Mouse (Mus musculus) frontal cortex, adult 2 months (tissue): ENCODE results near the gene Mapre1. TPM values are rescaled to one million over a fixed set of nuclear protein-coding genes. Genes with fewer than 3 reads are reported as not detected.

Experiments
- DNase-seq, 2 experiments: peaks; one replicate each; pipeline ENCODE4 v3.0.0; 2022; ENCODE audit warnings: low spot score in 1 of 2; ENCODE audit errors: extremely low spot score in 1 of 2
- polyA plus RNA-seq: library from polyadenylated mRNA; depleted of rRNA; stranded (reverse); fragments of >200 nt; gene quantifications from 2 replicates; pipeline ENCODE4 v1.2.3, GENCODE M21; 2012; rRNA removed

The Mapre1 gene
- polyA plus RNA-seq, 1 experiment = 31.7 TPM

DNA sequence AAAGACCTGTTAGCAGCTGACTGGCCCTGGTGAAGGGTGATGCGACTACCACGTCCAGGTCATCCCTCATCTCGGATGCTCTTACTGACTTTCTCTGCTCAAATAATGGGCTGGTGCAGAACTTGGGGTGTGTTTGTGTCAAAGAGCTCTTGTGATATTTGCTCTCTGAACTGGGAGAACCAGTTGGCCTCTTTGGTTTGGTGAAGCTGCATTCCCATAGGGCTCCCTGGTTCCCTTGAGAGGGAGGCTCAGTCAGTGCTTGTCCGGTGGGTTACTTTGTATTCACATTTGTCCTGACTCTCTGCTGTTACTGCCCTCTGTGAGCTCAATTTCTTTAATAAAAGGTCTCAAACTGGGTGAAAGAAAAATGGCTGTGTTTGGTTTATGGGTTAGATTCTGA lies 31.9 kb downstream of the Mapre1 start:
- DNase-seq = no peak

GRCm38 (mm10) chr2:153775472-153775871 lies 34.4 kb downstream of the Mapre1 start:
- peak in 1 of 2 experiments; percentile 4 for DNase-seq

GRCm38 (mm10) chr2:153778638-153779362 lies 37.7 kb downstream of the Mapre1 start:
- peak in 1 of 2 experiments; percentile 64 for DNase-seq

DNA sequence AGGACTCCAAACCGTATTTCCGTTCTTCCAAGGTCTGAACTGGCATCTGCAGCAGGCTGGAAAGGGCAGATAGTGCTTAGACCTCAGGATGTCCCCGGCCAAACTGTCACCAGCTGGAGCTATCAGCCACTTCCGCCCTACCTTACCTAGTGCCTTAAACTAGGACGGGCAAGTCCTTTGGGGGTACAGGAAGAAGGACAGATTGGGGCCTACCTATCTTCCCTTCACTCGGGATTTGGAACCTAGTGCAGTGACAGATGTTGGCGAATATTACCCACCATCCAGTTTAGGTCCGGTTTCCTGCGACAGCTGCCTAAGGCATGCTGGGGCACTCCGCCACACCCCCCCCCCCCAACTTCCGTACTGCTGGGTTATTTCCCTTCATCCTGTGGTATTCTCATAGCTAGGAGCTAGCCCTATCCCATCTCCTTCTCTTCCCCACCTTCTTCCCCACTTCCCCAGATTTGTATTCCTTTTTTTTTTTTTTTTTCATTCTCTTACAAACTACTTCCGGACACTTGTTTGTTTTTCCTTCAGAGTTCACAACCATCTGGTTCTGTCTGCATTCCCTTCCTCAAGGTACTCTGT lies 38.4 kb downstream of the Mapre1 start, which contains the start of gene Efcab8:
TSS of gene Efcab8 (plus strand) at position 538 of the 588 bp plus-strand sequence.
- DNase-seq = no peak

- DNase-seq = no peak
These were observed 40.1 kb downstream of the Mapre1 start for GRCm38 (mm10) chr2:153781181-153781580.

GRCm38 (mm10) chr2:153784668-153785067 lies 43.6 kb downstream of the Mapre1 start:
- peak in 1 of 2 experiments; percentile 9 for DNase-seq

DNA sequence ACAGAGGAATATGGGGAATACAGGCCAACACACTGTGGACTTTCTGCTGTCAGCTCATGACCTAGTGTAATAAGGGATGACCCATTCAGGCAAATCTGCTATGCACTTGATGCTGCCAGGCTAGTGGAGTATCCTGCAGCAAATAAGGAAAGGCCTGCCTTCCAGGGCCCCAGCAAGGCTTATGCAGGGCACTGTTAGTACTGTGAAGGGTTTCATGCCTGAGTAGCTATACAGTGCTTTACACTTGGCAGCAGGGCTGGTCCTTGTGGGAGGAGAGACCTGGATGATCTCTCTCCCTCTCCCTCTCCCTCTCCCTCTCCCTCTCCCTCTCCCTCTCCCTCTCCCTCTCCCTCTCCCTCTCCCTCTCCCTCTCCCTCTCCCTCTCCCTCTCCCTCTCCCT lies 52.3 kb downstream of the Mapre1 start:
- no peak for DNase-seq

DNA sequence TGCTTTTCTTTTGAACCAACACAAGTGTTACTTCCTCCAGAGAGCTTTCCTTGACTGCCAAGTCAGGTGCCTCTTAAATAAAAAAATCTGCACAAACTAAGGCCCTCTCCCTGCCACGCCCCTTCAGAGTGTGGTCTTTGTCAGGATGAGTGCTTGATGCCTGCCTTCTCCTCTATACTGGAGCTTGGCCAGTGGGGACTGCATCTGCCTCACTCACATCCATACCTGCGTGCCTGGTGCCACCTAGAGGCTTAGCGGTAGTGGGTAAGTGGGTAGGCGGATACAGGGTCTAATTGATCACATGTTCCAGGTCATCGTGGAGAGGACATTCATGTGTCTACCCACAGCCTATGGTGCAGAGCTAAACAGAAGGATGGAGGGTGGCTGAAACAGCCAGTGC lies 54.0 kb downstream of the Mapre1 start:
- peak in 1 of 2 experiments; percentile 20 for DNase-seq

GRCm38 (mm10) chr2:153807464-153807863 lies 66.4 kb downstream of the Mapre1 start:
- DNase-seq = peak in 1 of 2 experiments; percentile 83

GRCm38 (mm10) chr2:153808146-153808545 lies 67.1 kb downstream of the Mapre1 start:
- DNase-seq = no peak

DNA sequence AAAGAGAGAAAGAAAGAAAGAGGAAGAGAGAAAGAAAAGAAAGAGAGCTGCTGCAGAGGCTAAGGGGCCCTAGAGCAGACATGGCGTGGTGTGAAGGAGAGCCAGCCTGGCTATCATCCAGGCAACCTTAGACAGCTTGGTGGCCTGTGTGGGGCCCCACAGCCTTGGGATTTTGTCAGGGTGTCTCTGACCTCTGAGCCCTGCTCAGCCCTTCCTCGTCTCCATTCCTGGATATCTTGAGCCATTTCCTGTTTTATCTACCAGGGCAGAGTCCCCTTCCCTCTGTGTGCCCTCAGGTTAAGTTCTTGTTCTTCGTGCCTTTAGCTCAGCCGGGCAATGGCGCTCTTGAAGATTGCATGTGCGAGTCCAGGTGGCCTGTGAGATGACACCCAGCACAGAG lies 67.8 kb downstream of the Mapre1 start:
- DNase-seq = no peak

- no peak for DNase-seq
These were observed 68.8 kb downstream of the Mapre1 start for GRCm38 (mm10) chr2:153809921-153810320.

GRCm38 (mm10) chr2:153822005-153822543 lies 81.0 kb downstream of the Mapre1 start:
- no peak for DNase-seq

Other genes with a start within 250 kb of the Mapre1 start
- gene 4930404H24Rik, start 248.5 kb upstream of the Mapre1 start, polyA plus RNA-seq = not detected in 2 replicates
- 35.8 and 36.3 TPM in 2 replicates for gene Nol4l, start 211.3 kb upstream of the Mapre1 start, polyA plus RNA-seq
- 34.8 and 35.5 TPM in 2 replicates for gene Commd7, start 108.5 kb upstream of the Mapre1 start, polyA plus RNA-seq
- gene Dnmt3b, start 91.8 kb upstream of the Mapre1 start, polyA plus RNA-seq = 1.2 and 1.5 TPM in 2 replicates
- gene Dnmt3c, start 44.6 kb upstream of the Mapre1 start, polyA plus RNA-seq = 0.06 and 0.11 TPM in 2 replicates
- gene Efcab8, start 38.7 kb downstream of the Mapre1 start, polyA plus RNA-seq = 0.12 and 0.23 TPM in 2 replicates
- not detected in 2 replicates for gene Sun5, start 129.8 kb downstream of the Mapre1 start, polyA plus RNA-seq
- gene Bpifb2, start 133.8 kb downstream of the Mapre1 start, polyA plus RNA-seq = 0.21 and 0.22 TPM in 2 replicates
- 0.44 and 2.0 TPM in 2 replicates for gene Bpifb6, start 159.1 kb downstream of the Mapre1 start, polyA plus RNA-seq
- 0.04 and 1.5 TPM in 2 replicates for gene Bpifb3, start 177.0 kb downstream of the Mapre1 start, polyA plus RNA-seq
- gene Bpifb4, start 196.9 kb downstream of the Mapre1 start, polyA plus RNA-seq = 1.5 and 9.4 TPM in 2 replicates
- not detected in 2 replicates for gene Bpifa6, start 233.7 kb downstream of the Mapre1 start, polyA plus RNA-seq